Mouse (Mus musculus) heart, postnatal 0 days (tissue): Measurements from ENCODE around the gene Cdk8.

Experiments
- CTCF ChIP-seq: IDR thresholded peaks from 2 replicates; pipeline ENCODE4 v1.5.1; 2016; ENCODE audit warnings: antibody characterized with exemption, control low read depth, low read depth
- EP300 ChIP-seq: IDR thresholded peaks from 2 replicates; pipeline ENCODE4 v1.6.1; 2016; ENCODE audit warnings: antibody characterized with exemption, low read depth

DNA sequence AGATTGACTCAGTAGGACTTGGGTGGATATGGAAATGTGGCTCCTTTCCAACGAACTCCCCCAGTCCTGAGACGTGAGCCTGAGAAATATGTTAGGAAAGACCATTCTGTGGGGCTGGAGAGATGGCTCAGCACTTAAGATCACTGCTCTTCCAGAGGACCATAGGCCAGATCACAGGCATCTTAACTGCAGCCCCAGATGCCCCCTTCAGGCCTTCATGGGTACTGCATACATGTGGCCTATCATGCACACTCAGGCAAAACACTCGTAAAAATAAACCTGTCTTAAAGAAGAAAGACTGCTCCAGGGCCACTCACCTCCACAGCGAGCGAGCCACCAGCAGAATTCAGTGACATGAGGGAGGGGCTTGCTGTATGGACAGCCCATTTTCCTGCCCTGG is 72.4 kb downstream of the Cdk8 start:
- TF ChIP-seq CTCF (peak; percentile 73), EP300 (no peak)
